Mouse (Mus musculus) heart, adult 11 months (tissue): ENCODE measurements around the gene Pip4k2b.
"Not testable (repeated sequence)": the region's sequence is repeated elsewhere in the genome, so short reads cannot be mapped to it uniquely, and the experiment has no call there.

Source experiments
- DNase-seq: peaks from one replicate; pipeline ENCODE4 v3.0.0; 2022

The Pip4k2b gene

GRCm38 (mm10) chr11:97714356-97714755 lies 30.1 kb downstream of the Pip4k2b start:
- DNase-seq, result no peak

- peak; percentile 94 for DNase-seq
Observed at GRCm38 (mm10) chr11:97713896-97714295, 30.6 kb downstream of the Pip4k2b start.

- peak; percentile 88 for DNase-seq
Observed at GRCm38 (mm10) chr11:97712286-97712685, 32.2 kb downstream of the Pip4k2b start.

GRCm38 (mm10) chr11:97711200-97711900 lies 33.2 kb downstream of the Pip4k2b start:
- no peak for DNase-seq

GRCm38 (mm10) chr11:97710067-97710466 lies 34.4 kb downstream of the Pip4k2b start:
- DNase-seq, result not testable (repeated sequence)

GRCm38 (mm10) chr11:97703039-97703826 lies 41.3 kb downstream of the Pip4k2b start, which contains the start of gene Psmb3:
Gene Psmb3 (plus strand): TSS chr11:97703399.
- DNase-seq, result peak; percentile 100

GRCm38 (mm10) chr11:97702393-97702745 lies 42.1 kb downstream of the Pip4k2b start:
- peak; percentile 98 for DNase-seq

GRCm38 (mm10) chr11:97701581-97702392 lies 42.7 kb downstream of the Pip4k2b start:
- DNase-seq, result peak; percentile 89

- peak; percentile 96 for DNase-seq
Observed at GRCm38 (mm10) chr11:97700746-97701580, 43.5 kb downstream of the Pip4k2b start.

- DNase-seq, result peak; percentile 98
Observed at GRCm38 (mm10) chr11:97700003-97700745, 44.3 kb downstream of the Pip4k2b start, which contains the start of gene Pcgf2. Gene Pcgf2 (minus strand): TSS chr11:97700497.

- peak; percentile 99 for DNase-seq
Observed at GRCm38 (mm10) chr11:97699626-97700002, 44.9 kb downstream of the Pip4k2b start.

- DNase-seq, result peak; percentile 98
Observed at GRCm38 (mm10) chr11:97698741-97699611, 45.5 kb downstream of the Pip4k2b start.

GRCm38 (mm10) chr11:97697891-97698529 lies 46.5 kb downstream of the Pip4k2b start:
- peak; percentile 91 for DNase-seq

GRCm38 (mm10) chr11:97697199-97697890 lies 47.2 kb downstream of the Pip4k2b start:
- DNase-seq, result peak; percentile 94

- no peak for DNase-seq
Observed at GRCm38 (mm10) chr11:97696669-97697068, 47.8 kb downstream of the Pip4k2b start.

- DNase-seq, result peak; percentile 87
Observed at GRCm38 (mm10) chr11:97695712-97696401, 48.6 kb downstream of the Pip4k2b start.

GRCm38 (mm10) chr11:97694921-97695711 lies 49.4 kb downstream of the Pip4k2b start:
- DNase-seq, result peak; percentile 92

GRCm38 (mm10) chr11:97694435-97694834 lies 50.1 kb downstream of the Pip4k2b start:
- peak; percentile 91 for DNase-seq
